Mouse (Mus musculus): ENCODE data around the gene Tufm. TPM values are rescaled to one million over a fixed set of nuclear protein-coding genes. Genes with fewer than 3 reads are reported as not detected.

Tufm gene
- 128 and 168 TPM in 2 replicates for total RNA-seq (2014; fragmentation: Nextera tagmentation)
- total RNA-seq (2017): 92.9 and 141 TPM in 2 replicates

DNA sequence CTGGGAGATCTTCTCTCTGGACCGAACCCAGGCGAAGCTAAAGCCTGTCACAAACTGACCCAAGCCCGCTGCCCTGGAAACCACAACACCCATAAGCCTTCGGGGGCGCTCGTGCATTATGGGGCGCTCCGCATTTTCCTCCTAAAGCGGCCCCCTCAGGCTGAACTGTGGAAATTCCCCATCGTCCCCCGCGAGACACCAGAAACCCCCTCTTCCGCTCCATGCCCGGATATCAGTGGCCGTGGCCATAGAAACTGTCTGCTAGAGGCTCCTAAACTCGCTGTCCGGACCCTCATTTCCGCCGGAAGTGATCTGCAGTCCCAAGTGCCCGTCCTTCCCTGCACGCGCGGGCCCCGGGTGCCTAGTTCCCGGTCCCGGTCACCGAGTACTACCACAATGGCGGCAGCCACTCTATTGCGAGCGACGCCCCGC, at the start of gene Tufm:
Gene Tufm (plus strand): TSS at position 310 of the 432 bp plus-strand sequence.
- peak; percentile 88 for ATAC-seq (replicated peaks; ENCODE audit: low FRiP score, low TSS enrichment, poor library complexity, severe bottlenecking)

DNA sequence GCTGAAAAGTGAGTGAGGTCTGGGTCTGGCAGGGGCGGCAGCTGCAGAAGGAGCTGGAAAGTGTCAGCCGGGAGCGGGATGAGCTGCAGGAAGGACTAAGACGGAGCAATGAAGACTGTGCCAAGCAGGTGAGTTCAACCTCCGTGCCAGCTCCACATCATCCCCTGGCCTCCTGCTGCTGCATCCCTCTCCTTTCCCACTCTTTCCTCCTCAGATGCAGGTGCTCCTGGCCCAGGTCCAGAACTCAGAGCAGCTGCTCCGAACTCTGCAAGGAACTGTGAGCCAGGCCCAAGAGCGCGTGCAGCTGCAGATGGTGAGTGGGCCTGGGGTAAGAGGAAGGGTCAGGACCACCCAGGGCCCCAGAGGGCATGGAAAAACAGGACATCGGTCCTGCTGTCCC, 47.0 kb upstream of the Tufm start:
- no peak for ATAC-seq (replicated peaks; ENCODE audit: low FRiP score, low TSS enrichment, poor library complexity, severe bottlenecking)

DNA sequence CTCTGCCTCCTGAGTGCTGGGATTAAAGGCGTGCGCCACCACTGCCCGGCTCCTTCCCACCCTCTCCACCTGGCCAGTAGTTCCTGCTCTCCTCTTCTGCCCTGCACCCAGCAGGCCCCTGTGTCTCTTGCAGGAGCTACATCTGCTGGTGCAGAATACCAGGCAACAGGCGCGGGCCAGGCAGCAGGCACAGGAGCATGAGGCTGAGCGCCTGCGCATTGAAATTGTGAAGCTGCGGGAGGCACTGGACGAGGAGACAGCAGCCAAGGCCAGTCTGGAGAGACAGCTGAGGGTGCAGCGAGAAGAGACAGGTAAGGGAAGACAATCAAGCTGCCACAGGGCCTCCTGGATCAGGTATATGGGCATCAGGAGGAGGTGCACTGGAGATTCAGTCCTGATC, 43.2 kb upstream of the Tufm start:
- ATAC-seq (replicated peaks; ENCODE audit: low FRiP score, low TSS enrichment, poor library complexity, severe bottlenecking): no peak

DNA sequence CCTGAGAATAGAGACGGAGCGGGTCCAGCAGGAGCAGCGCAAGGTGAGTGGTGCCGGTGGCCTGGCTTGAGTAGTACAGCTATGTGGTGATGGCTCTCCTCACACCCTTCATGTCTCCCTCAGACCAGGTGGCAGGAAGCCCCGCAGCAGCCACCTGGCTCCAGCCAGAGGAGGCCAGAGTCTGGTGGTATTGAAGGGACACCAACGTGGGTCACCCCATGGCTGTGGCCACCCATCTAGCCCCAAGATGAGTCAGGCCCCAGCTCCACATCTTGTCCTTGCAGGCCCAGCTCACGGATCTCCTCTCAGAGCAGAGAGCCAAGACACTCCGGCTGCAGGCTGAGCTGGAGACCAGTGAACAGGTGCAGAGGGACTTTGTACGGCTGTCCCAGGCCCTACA, 42.6 kb upstream of the Tufm start:
- ATAC-seq (replicated peaks; ENCODE audit: low FRiP score, low TSS enrichment, poor library complexity, severe bottlenecking): no peak

DNA sequence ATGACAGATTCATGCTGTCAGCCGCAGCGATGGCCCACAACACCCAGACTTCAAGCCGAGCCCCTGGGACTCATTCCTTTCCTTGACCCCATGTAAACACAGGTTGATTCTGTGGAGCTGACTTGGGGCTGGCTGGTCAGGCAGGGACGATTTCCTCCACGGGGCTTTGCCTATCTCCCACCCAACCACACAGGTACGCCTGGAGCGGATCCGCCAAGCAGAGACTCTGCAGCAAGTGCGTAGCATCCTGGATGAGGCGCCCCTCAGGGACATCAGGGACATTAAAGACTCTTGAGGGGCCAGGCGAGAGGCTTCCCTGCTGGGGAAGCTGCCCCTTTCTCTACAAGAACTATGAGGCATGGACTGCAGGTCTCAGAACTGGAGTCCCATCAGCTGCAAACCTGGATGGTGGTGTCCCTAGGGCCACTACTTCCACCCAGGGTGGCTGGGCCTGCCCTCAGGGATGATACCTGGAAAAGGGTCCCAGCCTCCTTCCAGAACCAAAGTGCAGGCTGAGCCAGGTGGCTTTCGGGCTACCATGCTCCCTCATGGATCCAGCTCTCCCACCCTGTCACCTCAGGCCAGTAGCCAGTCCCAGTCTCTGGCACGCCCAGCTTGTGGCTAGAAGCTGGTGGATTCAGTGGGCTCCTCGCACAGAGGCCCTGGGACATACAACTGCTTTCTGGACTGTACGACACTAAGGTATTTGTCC, 41.9 kb upstream of the Tufm start:
- ATAC-seq (replicated peaks; ENCODE audit: low FRiP score, low TSS enrichment, poor library complexity, severe bottlenecking): no peak

DNA sequence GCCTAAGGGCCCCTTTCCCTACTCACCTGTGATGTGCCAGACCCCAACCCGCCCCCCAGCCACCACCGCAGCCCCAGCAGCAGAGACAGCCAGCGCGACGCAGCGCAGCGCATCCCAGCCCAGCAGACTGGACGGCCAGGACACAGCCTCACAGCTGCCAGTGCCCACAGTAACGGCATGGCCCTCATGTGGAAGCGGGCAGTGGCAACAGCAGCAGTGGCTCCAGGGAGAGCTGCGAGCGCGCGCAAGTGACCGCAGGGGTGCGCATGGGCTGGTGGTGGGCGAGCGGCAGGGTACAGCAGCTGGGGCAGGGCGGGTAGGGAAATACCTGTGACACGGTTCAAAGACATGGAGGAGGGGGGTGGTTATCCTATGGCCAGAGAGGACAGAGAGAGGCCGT, 40.9 kb upstream of the Tufm start:
- no peak for ATAC-seq (replicated peaks; ENCODE audit: low FRiP score, low TSS enrichment, poor library complexity, severe bottlenecking)

DNA sequence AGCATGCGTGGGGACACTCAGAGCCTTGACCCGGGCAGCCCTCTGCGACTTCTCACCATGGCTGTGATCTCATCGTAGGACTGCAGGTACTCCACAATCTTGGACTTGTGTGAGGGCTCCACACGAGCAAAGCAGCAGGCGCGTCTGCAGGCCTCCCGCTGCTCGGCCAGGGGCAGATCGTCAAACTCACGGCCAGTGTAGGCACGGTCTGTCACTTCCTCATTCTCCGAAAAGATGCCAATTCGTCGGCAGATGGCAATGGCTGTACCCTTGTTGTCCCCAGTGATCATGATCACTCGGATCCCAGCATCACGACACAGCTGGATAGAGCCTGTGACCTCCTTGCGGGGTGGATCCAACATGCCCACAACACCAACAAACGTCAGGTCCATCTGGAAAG, 38.7 kb upstream of the Tufm start:
- no peak for ATAC-seq (replicated peaks; ENCODE audit: low FRiP score, low TSS enrichment, poor library complexity, severe bottlenecking)

DNA sequence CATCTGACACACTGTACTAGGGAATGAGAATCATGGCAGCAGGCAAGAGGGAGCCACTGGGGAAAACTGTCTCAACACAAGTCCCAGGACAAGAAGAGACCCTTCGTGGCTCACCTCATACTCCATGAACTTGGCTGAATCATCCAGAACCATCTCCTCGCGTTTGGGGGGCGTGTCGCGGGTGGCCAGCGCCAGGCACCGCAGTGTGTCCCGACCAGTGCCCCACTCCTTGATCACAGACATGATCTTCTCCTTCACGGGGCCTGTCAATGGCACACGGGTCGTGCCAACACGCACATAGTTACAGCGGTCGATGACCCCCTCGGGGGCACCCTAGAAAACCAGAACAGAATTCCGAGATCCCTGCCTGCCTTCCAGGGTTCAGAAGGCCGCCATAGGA, 37.2 kb upstream of the Tufm start:
- ATAC-seq (replicated peaks; ENCODE audit: low FRiP score, low TSS enrichment, poor library complexity, severe bottlenecking): no peak

DNA sequence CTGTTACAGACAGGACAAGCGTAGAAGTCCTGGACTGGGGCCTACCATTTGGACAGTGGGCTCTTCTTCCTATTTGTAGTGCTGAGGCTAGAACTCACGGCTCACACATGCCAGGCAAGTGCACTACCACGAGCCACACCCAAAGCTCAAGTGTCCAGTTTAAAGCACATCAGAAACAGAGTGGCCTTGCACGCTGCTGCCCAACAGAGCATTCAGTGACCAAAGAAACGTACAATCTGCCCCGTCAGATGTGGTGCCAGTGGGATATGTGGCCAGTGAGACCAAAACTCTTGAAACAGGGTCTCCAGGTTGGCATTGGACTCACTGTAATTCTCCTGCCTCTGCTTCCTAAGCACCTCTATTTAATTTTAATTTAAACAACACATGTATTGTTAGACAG, 36.5 kb upstream of the Tufm start:
- no peak for ATAC-seq (replicated peaks; ENCODE audit: low FRiP score, low TSS enrichment, poor library complexity, severe bottlenecking)

DNA sequence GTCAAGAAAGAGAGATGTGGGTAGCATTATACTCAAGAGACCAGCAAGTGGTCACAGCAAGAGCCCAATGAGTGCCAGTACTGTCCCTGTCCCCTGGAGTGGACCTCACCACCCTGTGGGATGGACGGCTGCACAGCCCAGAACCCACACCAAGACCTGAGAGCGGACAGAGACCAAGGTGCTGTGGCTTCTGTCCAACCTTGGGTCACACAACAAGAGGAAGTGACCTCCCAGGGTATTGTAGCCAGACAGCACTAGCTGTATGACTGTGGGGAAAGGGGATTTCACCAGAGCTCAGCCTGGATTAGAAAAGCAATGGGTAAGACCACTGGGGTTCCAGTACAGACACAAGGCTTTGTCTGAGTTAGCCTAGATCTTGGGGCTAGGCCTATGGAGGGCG, 34.9 kb upstream of the Tufm start:
- ATAC-seq (replicated peaks; ENCODE audit: low FRiP score, low TSS enrichment, poor library complexity, severe bottlenecking): no peak

DNA sequence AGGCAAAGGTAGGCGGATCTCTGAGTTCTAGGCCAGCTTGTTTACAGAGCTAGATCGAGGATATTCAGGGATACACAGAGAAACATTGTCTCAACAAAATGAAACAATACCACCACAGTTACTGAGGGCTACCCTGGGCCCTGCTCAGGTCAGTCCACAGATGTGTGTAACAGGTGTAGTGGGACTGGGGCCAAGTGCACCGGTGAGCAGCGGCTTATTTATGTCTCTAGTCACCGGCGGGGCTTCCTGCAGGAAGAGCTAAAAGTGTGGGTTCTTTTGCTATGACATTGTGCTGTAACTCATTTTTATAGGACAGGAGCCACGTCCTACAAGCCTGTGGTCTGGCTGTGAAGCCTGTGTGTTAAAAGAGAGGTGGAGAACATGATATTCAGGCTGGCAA, 33.3 kb upstream of the Tufm start:
- ATAC-seq (replicated peaks; ENCODE audit: low FRiP score, low TSS enrichment, poor library complexity, severe bottlenecking): no peak

DNA sequence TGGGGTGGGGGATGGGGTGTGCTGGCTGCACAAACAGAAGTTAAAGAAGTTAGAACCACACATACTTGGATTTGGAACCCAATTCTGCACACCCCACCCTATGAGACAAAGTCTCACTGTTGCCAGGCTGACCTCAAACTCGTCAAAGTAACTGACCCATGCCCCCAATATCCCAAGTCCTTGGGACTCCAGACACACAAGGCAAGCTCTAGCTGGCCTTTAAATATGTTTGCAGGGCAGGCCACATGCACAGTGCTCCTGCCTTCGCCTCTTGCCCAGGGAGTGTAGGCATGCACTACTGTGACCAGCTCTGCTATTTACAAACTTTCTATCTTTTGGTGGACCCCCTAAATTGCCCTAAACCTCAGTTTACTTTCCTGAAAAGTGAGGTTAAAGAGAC, 31.9 kb upstream of the Tufm start:
- no peak for ATAC-seq (replicated peaks; ENCODE audit: low FRiP score, low TSS enrichment, poor library complexity, severe bottlenecking)

DNA sequence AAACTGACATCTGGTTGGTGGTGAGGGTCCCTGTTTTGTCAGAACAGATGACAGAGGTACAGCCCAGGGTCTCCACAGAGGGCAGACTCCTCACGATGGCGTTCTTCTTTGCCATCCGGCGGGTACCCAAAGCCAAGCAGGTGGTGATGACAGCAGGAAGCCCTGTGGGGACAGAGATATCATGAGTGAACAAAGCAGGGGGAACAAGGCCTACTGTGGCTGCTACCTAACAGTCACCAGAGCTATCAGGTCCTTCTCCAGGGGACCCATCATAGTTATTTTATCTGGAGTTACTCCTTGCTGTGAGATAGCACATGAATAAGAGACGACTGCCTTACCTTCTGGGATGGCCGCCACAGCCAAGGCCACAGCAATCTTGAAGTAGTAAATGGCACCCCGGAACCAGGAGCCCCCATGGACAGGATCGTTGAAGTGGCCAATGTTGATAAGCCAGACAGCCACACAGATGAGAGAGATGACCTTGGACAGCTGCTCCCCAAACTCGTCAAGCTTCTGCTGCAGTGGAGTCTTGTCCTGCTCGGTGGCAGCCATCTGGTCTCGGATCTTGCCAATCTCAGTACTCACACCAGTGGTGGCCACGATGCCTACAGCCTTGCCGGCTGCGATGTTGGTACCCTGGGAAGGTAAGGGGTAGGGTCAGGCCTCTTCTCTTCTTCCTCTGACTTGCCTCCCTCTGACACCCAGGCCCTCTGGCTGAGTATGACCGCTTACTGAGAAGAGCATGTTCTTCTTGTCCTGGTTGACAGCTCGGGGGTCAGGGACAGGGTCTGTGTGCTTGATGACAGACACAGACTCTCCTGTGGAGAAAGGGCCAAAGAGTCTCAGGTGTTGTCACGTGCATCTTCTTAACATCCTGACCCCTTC, 30.5 kb upstream of the Tufm start:
- peak; percentile 72 for ATAC-seq (replicated peaks; ENCODE audit: low FRiP score, low TSS enrichment, poor library complexity, severe bottlenecking)

DNA sequence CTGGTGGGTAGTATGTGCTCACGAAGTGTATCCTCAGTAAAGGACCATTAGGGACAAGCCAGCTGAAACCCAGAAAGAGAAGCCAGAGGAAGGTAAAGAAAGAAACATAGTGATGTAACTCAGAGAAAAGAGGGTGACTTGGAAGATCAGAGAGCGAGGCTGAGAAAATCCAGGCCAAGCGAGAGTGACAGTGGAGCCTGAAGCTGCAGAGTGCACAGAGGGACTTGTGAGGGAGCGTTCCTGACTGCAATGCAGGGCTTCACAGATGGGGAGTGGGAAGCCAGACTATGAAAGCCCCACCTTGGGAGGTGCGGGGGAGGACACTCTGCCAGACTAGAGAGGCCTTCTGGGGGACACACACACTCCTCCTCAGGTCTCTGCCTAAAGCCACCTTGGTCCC, 28.9 kb upstream of the Tufm start:
- no peak for ATAC-seq (replicated peaks; ENCODE audit: low FRiP score, low TSS enrichment, poor library complexity, severe bottlenecking)

DNA sequence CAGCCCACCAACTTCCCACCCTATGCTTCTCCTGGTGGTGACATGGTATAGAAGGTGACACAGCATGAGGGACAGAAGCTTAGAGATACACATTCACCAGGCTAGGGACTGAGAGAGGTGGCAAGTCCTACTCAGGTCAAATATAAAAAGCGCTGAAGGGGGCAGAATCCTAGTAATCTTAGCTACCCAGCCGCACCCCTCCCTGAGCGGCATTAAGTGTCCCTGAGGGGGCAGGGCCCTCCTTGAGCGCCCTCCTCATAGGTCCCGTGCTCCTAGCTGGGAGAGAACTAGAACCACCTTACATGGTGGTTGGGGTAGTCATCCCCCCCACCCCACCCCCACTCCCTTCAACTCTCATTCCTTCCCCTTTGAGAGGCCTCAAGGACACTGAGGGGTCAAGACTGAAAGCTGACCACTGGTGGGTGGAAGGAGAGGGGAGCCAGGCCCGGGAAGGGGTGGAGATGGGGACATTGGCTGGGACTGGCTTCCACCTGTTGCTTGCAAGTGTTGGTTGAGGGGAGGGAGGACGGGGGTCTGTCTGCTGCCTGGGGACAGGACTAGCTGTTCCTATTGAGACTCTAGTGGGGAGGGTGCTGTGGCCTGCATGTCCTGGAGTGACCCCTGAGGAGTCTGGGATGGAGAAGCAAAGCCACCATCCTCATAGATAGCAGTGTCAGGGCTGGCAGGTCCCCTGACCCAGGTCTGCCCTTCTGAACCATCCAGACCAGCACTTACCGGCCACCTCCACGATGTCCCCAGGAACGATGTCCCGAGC, 28.1 kb upstream of the Tufm start:
- no peak for ATAC-seq (replicated peaks; ENCODE audit: low FRiP score, low TSS enrichment, poor library complexity, severe bottlenecking)

DNA sequence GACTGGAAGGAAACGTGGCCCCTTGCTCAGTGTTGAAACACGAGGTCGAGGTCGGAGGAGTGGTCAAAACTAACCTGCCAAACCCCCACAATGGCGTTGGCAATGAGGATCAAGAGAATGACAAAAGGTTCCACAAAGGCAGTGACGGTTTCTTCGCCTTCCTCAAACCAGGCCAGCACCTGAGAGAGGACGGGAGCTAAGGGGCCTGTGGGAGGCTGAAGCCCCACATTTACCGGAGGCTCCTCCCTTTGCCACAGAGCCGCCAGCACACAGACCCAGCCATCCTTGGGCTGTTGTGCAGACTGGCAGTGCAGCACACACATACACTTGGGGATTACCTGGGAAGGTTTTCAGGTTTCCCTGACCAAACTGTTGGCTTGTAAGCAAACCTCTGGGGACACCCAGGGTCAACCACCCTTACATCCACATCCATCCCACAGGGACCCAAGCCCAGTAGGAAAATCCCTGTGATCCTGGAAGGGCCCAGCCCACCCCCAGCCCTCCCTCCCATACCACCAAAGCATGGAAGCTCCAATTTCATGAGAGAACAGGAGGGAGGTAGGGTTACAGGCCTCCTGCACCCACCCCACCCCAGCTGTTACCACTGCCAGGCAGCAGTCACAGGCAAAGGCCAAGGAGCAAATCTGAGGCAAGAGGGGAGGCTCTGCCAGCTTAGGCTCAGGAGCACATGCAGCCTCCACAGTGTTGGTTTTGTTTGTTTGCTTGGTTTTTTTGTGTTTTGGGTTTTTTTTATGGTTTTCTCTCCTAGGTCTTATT, 26.4 kb upstream of the Tufm start:
- ATAC-seq (replicated peaks; ENCODE audit: low FRiP score, low TSS enrichment, poor library complexity, severe bottlenecking): no peak

DNA sequence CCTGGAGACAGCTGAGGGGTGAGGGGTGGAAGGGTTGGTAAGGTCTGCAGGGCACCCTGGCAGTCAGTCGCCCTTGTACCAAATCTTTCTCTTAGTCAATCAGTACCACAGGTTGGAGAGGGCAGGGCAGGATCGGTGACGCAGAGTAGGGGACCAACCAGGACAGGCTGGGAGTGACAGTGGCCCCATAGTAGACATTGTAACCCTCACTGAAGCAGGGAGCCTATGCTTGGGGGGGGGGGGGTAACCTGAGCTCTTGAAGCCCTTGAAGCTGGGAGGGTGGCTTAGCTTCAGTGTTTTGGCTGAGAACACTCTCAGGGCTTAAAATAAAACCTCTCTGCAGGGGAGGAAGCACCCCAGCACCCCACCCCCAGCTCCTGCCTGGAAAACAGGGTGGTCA, 25.5 kb upstream of the Tufm start:
- ATAC-seq (replicated peaks; ENCODE audit: low FRiP score, low TSS enrichment, poor library complexity, severe bottlenecking): no peak

DNA sequence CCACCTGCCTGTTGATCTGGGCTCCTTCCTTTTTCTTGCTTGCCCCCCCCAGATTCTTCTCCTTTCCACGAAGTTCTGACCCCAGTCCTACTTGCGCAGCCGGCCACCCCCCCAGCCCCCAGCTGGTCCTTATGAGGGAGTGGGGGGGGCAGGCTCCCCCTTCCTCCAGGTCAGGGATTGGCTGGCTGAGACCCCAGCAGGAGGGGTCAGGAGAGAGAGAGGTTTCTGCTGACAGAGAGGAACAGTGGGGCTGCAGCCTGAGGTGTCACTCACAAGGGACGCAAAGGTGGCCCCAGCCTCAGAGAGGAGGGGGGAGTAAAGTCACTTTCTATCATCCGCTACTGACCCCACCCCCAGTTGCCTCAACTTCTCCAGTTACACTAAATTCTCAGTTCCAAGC, 24.2 kb upstream of the Tufm start, which contains the start of gene Atp2a1:
Gene Atp2a1 (minus strand): TSS at position 105 of the 400 bp plus-strand sequence.
- no peak for ATAC-seq (replicated peaks; ENCODE audit: low FRiP score, low TSS enrichment, poor library complexity, severe bottlenecking)

DNA sequence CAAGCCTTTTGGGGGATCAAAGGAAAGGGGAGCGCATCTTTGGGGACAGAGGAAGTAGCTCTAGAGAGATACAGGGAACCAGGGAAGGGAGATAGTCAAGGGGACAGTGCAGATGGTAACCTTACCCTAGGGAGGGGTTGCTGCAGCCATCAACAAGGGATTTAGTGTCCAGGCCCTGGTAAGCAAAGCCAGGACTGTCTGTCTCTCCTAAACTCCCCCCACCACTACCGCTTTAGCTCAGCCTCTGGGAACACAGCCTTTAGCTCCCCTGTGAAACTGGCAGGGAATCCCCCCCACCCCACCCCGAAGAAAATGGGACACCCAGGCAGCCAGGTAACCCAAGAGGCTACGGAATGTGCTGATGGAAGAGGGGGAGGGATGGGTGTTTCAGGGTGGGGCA, 23.6 kb upstream of the Tufm start:
- ATAC-seq (replicated peaks; ENCODE audit: low FRiP score, low TSS enrichment, poor library complexity, severe bottlenecking): no peak

All from megakaryocyte-erythroid progenitor cell, adult 5-6 weeks (primary cell).